Mouse (Mus musculus): ENCODE measurements at regions not wholly inside any gene's neighbourhood (a gene's known extent, or its start where the extent isn't known, plus 50 kb on each side); places are given as distances from the start of the nearest gene placed in this dataset.

GRCm38 (mm10) chr14:100558378-100558777, 273.9 kb upstream of the Klf12 start:
- TF ChIP-seq EP300 (IDR thresholded peaks at IDR 0.05; ENCODE audit: insufficient read depth, low read depth, low read length) (no peak), CTCF (IDR thresholded peaks at IDR 0.05) (peak; percentile 24; the same call in 1 of the 2 replicates), POLR2A (IDR thresholded peaks at IDR 0.05; ENCODE audit: insufficient read depth, low read depth, low read length) (no peak)

All from heart, adult 2 months (tissue).